Mouse (Mus musculus) heart, embryonic 14.5 days (tissue): ENCODE measurements around the gene Car4. TPM values are rescaled to one million over a fixed set of nuclear protein-coding genes. Genes with fewer than 3 reads are reported as not detected.

Experiments
- ATAC-seq: fragments of 200-750 bp; cut with Nextera tagmentation; 2 replicates; pipeline ENCODE4 v1.8.0; 2017; ENCODE audit warnings: low read depth, moderate TSS enrichment; ENCODE audit not compliant: insufficient number of reproducible peaks, insufficient read depth, low FRiP score
- H3K27ac ChIP-seq, 2 experiments: fragments of 200-500 bp in 1 of 2; fragments of 300-500 bp in 1 of 2; sonication (generic) in 1 of 2; replicated peaks in 1 of 2; 2 replicates each; pipeline ENCODE4 v1.5.1; 2012 to 2014; ENCODE audit warnings: low read depth in 2 of 2, low read length in 2 of 2, control low read depth in 1 of 2, mild to moderate bottlenecking in 1 of 2, mixed read lengths in 1 of 2; ENCODE audit not compliant: control insufficient read depth in 1 of 2, insufficient read depth in 1 of 2
- H3K27me3 ChIP-seq: fragments of 300-500 bp; sonication (generic); 2 replicates; pipeline ENCODE4 v1.6.1; 2014; ENCODE audit warnings: mild to moderate bottlenecking, low read length, control low read depth; ENCODE audit not compliant: control insufficient read depth, insufficient read depth
- H3K36me3 ChIP-seq: fragments of 300-500 bp; sonication (generic); 2 replicates; pipeline ENCODE4 v1.6.1; 2014; ENCODE audit warnings: mild to moderate bottlenecking, control low read depth, low read length, mixed read lengths; ENCODE audit not compliant: control insufficient read depth, insufficient read depth
- H3K4me1 ChIP-seq, 2 experiments: fragments of 200-500 bp in 1 of 2; fragments of 300-500 bp in 1 of 2; sonication (generic) in 1 of 2; 2 replicates each; pipeline ENCODE4 v1.6.1; 2012 to 2014; ENCODE audit warnings: low read length in 2 of 2, control low read depth in 1 of 2, mixed read lengths in 1 of 2; ENCODE audit not compliant: control insufficient read depth in 2 of 2, insufficient read depth in 2 of 2
- H3K4me2 ChIP-seq: fragments of 300-500 bp; sonication (generic); 2 replicates; pipeline ENCODE4 v1.6.1; 2014; ENCODE audit warnings: mild to moderate bottlenecking, low read length
- H3K4me3 ChIP-seq, 2 experiments: fragments of 200-500 bp in 1 of 2; fragments of 300-500 bp in 1 of 2; sonication (generic) in 1 of 2; 2 replicates each; pipeline ENCODE4 v1.5.1; 2012 to 2014; ENCODE audit warnings: low read length in 2 of 2, mild to moderate bottlenecking in 2 of 2, control low read depth in 1 of 2, low read depth in 1 of 2, moderate library complexity in 1 of 2; ENCODE audit not compliant: control insufficient read depth in 1 of 2, insufficient read depth in 1 of 2
- H3K9ac ChIP-seq: fragments of 300-500 bp; sonication (generic); 2 replicates; pipeline ENCODE4 v1.6.1; 2014; ENCODE audit warnings: mild to moderate bottlenecking, low read length
- H3K9me3 ChIP-seq: fragments of 300-500 bp; sonication (generic); 2 replicates; pipeline ENCODE4 v1.6.1; 2016; ENCODE audit warnings: low read length, control low read depth; ENCODE audit not compliant: control insufficient read depth
- WGBS: fragments of 180-500 bp; shearing (Covaris S2); extraction: QIAGEN DNeasy Blood & Tissue Kit; methylation state at CpG from one replicate; pipeline ENCODE4 v1.1.7; 2014; 5-methylcytosine and 5-hydroxymethylcytosine counted together
- polyA plus RNA-seq: library from polyadenylated mRNA; unstranded; fragments of >200 nt; fragmentation: Nextera tagmentation; extraction: Ambion mirVana; gene quantifications from 2 replicates; pipeline ENCODE4 v1.2.1, GENCODE M21; 2014

The Car4 gene
- polyA plus RNA-seq, 1 experiment from 2014 or later, result 0.65 TPM

DNA sequence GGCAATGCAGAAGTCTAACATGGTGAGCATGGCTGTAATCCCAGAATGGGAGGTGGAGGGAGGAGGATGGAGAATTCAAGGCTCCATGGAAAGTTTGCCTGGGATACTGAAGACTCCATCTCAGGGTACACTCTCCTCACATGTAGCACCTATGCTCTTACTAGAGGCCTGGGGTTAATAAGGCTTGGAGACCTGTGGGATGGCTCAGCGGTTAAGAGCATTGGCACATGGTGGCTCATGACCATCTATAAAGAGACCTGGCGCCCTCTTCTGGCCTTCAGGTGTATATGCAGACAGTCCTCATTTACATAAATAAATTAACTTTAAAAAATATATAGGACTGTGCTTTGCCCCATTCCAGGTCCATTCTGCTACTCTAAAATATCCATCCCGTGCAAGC lies 38.3 kb upstream of the Car4 start:
- Histone ChIP-seq H3K27me3 (no peaks in the 10 kb centered on the region), H3K27ac (no peak overlapping the region), H3K9ac (no peak overlapping the region), H3K9me3 (no peaks in the 10 kb centered on the region), H3K36me3 (no peaks in the 10 kb centered on the region), H3K4me2 (no peak overlapping the region), H3K4me1 (peaks cover 0 to 8% of the 10 kb centered on the region in 2 experiments; a peak in 1 of 4 replicates), H3K4me3 (no peak overlapping the region)
- WGBS, result 41% methylated on average over 3 of the region's 3 CpGs
- no peak for ATAC-seq

DNA sequence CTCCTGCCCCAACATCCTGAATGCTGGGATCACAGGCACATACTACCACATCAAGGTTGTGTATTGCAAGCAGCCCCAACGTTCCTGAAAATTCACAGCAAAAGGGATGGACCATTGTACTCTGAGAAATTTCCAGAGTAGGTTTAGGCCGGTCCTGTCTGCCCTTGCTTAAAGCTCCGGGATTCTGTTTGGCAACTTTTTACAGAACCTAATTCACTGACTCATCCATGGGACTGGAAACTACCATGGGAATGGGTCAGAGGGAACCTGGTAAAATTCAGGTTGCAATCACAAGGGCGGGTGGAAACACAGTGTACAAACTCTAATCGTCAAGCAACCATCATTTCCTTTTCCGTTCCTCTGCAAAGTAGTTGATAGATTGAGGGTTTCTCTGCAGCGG lies 37.6 kb upstream of the Car4 start:
- peaks cover 0 to 8% of the 10 kb centered on the region in 2 experiments; a peak in 1 of 4 replicates for H3K4me1 ChIP-seq
- no peak overlapping the region for H3K4me3 ChIP-seq

DNA sequence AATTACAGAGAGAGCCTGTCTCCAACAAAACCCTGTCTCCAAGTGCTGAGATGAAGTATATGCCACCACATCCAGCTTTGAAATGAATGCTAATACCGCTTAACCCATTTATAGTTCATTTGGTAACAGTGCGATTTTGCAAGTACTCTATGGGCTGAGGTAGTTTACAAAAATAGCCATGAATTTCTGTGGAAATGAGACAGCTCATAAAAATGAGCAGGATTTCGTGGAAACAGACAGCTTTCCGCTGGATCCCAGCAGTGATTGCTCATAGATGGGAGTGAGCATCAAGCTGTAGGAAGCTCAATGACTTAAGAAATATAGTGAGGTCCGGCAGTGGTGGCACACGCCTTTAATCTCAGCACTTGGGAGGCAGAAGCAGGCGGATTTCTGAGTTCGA lies 36.6 kb upstream of the Car4 start:
- 0 out of 4 replicates have a peak, but pooled peaks cover 0 to 3% of the 10 kb centered on the region in 2 experiments for H3K4me1 ChIP-seq
- H3K9me3 ChIP-seq, result no peaks in the 10 kb centered on the region
- H3K4me3 ChIP-seq, result no peak overlapping the region
- H3K27me3 ChIP-seq, result no peaks in the 10 kb centered on the region
- H3K36me3 ChIP-seq, result no peaks in the 10 kb centered on the region
- no peak overlapping the region for H3K9ac ChIP-seq
- no peak overlapping the region for H3K27ac ChIP-seq
- H3K4me2 ChIP-seq, result no peak overlapping the region
- ATAC-seq, result no peak
- WGBS, result 77% methylated on average over 8 of the region's 8 CpGs

More for the DNA sequence above, 37.6 kb upstream of the Car4 start:
- ATAC-seq, result no peak
- Histone ChIP-seq H3K27ac (no peak overlapping the region; a peak in 1 of 4 replicates), H3K36me3 (no peaks in the 10 kb centered on the region), H3K9ac (no peak overlapping the region), H3K4me2 (no peak overlapping the region), H3K27me3 (no peaks in the 10 kb centered on the region), H3K9me3 (no peaks in the 10 kb centered on the region)
- WGBS, result 45% methylated on average over 7 of the region's 7 CpGs

DNA sequence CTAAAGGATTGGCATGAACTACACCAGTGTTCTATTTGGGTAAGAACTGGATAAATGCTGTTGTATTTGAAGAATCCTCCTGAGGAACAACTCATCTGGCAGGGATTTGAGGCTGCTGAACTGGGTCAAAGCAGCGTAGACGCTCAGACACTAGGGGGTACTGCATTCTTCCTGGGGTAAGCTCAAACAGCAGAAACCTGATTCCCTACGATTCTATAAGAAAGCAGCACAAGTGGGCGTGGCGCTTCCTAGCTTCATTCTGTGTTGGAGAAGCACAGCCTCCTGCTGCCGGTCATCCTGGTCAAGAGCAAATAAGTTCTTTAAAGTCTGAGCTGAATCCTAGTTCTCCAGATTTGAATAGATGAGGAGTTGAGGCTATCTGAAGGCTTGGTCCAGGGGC lies 25.3 kb upstream of the Car4 start:
- 15% methylated on average over 6 of the region's 6 CpGs for WGBS
- H3K27ac ChIP-seq, result no peak overlapping the region
- no peaks in the 10 kb centered on the region for H3K4me1 ChIP-seq
- no peak overlapping the region for H3K4me2 ChIP-seq
- H3K9ac ChIP-seq, result no peak overlapping the region
- H3K9me3 ChIP-seq, result no peaks in the 10 kb centered on the region
- no peaks in the 10 kb centered on the region for H3K36me3 ChIP-seq
- ATAC-seq, result no peak
- no peak overlapping the region for H3K4me3 ChIP-seq
- no peaks in the 10 kb centered on the region for H3K27me3 ChIP-seq

GRCm38 (mm10) chr11:84939508-84940053 lies 18.0 kb upstream of the Car4 start:
- no peaks in the 10 kb centered on the region for H3K36me3 ChIP-seq
- H3K9ac ChIP-seq, result no peak overlapping the region
- ATAC-seq, result no peak
- no peak overlapping the region for H3K4me2 ChIP-seq
- H3K4me1 ChIP-seq, result no peaks in the 10 kb centered on the region
- no peak overlapping the region for H3K4me3 ChIP-seq
- 52% methylated on average over 8 of the region's 8 CpGs for WGBS
- peaks cover 14% of the 10 kb centered on the region for H3K27me3 ChIP-seq
- no peak overlapping the region for H3K27ac ChIP-seq
- no peaks in the 10 kb centered on the region for H3K9me3 ChIP-seq

GRCm38 (mm10) chr11:84940140-84940539 lies 17.4 kb upstream of the Car4 start:
- Histone ChIP-seq H3K4me3 (no peak overlapping the region), H3K9me3 (no peaks in the 10 kb centered on the region), H3K4me2 (no peak overlapping the region), H3K27me3 (peaks cover 20% of the 10 kb centered on the region), H3K9ac (no peak overlapping the region), H3K36me3 (no peaks in the 10 kb centered on the region), H3K4me1 (no peaks in the 10 kb centered on the region), H3K27ac (no peak overlapping the region)
- 74% methylated on average over 10 of the region's 10 CpGs for WGBS
- no peak for ATAC-seq

DNA sequence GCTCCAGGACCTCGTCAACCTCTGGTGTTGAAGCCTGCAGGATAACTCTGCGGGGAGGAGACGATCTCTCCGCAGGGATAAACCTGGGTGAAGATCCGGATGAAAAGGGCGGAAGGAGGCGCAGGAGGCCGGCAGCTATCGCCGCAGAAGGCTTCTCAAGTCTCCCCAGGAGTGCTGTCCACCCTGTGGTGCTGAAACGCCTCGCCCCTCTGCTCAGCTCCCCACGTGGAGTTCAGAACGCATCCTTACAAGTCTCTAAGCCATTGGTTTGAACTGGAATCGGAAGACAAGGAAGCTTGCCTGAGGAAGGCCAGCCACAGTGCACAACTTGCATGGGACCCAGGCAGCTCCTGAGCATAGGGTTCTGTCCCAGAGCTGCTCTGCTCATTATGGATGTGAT lies 13.6 kb upstream of the Car4 start:
- under 1% methylated on average over 15 of the region's 15 CpGs for whole genome bisulfite sequencing
- peak overlapping the region; percentile 37 for H3K4me2 ChIP-seq
- no peak for ATAC-seq
- H3K9me3 ChIP-seq, result no peaks in the 10 kb centered on the region
- H3K9ac ChIP-seq, result no peak overlapping the region
- H3K27ac ChIP-seq, result no peak overlapping the region
- H3K27me3 ChIP-seq, result peaks cover 29% of the 10 kb centered on the region
- H3K4me1 ChIP-seq, result no peaks in the 10 kb centered on the region
- H3K36me3 ChIP-seq, result no peaks in the 10 kb centered on the region
- peak overlapping the region in 1 of 2 experiments; percentile 11; a peak in 1 of 4 replicates for H3K4me3 ChIP-seq
